Mouse (Mus musculus) midbrain, embryonic 14.5 days (tissue): Measurements from ENCODE around the gene Atg4c. TPM values are rescaled to one million over a fixed set of nuclear protein-coding genes. Genes with fewer than 3 reads are reported as not detected.

Source experiments
- ATAC-seq: fragments of 200-750 bp; cut with Nextera tagmentation; 2 replicates; pipeline ENCODE4 v1.8.0; 2017; ENCODE audit warnings: moderate number of reproducible peaks, moderate library complexity; ENCODE audit not compliant: low FRiP score, low TSS enrichment
- DNase-seq: peaks from one replicate; pipeline ENCODE4 v3.0.0-alpha.2; 2015
- H3K27ac ChIP-seq: fragments of 300-500 bp; sonication (generic); replicated peaks from 2 replicates; pipeline ENCODE4 v1.5.1; 2014; ENCODE audit warnings: mild to moderate bottlenecking, low read depth, low read length, moderate library complexity
- H3K27me3 ChIP-seq: fragments of 300-500 bp; sonication (generic); 2 replicates; pipeline ENCODE4 v1.6.1; 2014; ENCODE audit warnings: low read length, control low read depth, mixed read lengths; ENCODE audit not compliant: control insufficient read depth, insufficient read depth
- H3K36me3 ChIP-seq: fragments of 300-500 bp; sonication (generic); 2 replicates; pipeline ENCODE4 v1.6.1; 2014; ENCODE audit warnings: low read length, control low read depth; ENCODE audit not compliant: control insufficient read depth, insufficient read depth
- H3K4me1 ChIP-seq: fragments of 300-500 bp; sonication (generic); 2 replicates; pipeline ENCODE4 v1.6.1; 2014; ENCODE audit warnings: mild to moderate bottlenecking, antibody characterized with exemption, low read length, control low read depth; ENCODE audit not compliant: control insufficient read depth, insufficient read depth
- H3K4me2 ChIP-seq: fragments of 300-500 bp; sonication (generic); 2 replicates; pipeline ENCODE4 v1.6.1; 2014; ENCODE audit warnings: mild to moderate bottlenecking, low read length, moderate library complexity
- H3K4me3 ChIP-seq: fragments of 300-500 bp; sonication (generic); replicated peaks from 2 replicates; pipeline ENCODE4 v1.5.1; 2014; ENCODE audit warnings: low read depth, low read length
- H3K9ac ChIP-seq: fragments of 300-500 bp; sonication (generic); replicated peaks from 2 replicates; pipeline ENCODE4 v1.6.1; 2014; ENCODE audit warnings: mild to moderate bottlenecking, low read length, moderate library complexity
- H3K9me3 ChIP-seq: fragments of 300-500 bp; sonication (generic); 2 replicates; pipeline ENCODE4 v1.6.1; 2016; ENCODE audit warnings: low read length, control low read depth, mixed read lengths; ENCODE audit not compliant: control insufficient read depth
- WGBS: fragments of 180-500 bp; shearing (Covaris S2); extraction: QIAGEN DNeasy Blood & Tissue Kit; methylation state at CpG from one replicate; pipeline ENCODE4 v1.1.7; 2014; 5-methylcytosine and 5-hydroxymethylcytosine counted together
- polyA plus RNA-seq: library from polyadenylated mRNA; unstranded; fragments of >200 nt; fragmentation: Nextera tagmentation; extraction: Ambion mirVana; gene quantifications from 2 replicates; pipeline ENCODE4 v1.2.1, GENCODE M21; 2014

Gene Atg4c
- polyA plus RNA-seq, 1 experiment from 2014 or later, result 17.8 TPM

DNA sequence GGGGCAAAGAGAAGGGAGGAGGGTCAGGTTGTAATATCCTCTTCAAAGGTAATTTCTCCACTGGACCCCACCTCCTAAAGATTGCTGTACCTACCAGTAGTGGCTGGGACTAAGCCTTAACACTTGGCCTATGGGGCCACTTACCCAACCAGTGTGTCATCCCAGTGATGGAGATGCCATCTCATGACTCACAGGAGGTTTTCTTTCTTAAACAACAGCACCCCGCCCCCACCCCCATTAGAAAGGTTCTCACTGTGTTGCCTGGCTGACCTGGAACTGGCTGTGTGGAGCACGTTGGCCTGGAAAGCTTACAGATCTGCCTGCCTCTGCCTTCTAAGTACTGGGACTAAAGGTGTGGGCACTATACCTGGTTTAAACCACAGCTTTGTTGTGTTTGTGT lies 69.5 kb downstream of the Atg4c start:
- H3K27ac ChIP-seq, result no peak overlapping the region
- no peak overlapping the region for H3K4me2 ChIP-seq
- no peaks in the 10 kb centered on the region for H3K27me3 ChIP-seq
- ATAC-seq (no peak), DNase-seq (no peak)
- H3K4me3 ChIP-seq, result no peak overlapping the region
- H3K9me3 ChIP-seq, result no peaks in the 10 kb centered on the region
- no peaks in the 10 kb centered on the region for H3K36me3 ChIP-seq
- WGBS, result 89% methylated on average over 2 of the region's 2 CpGs
- H3K9ac ChIP-seq, result no peak overlapping the region
- H3K4me1 ChIP-seq, result no peaks in the 10 kb centered on the region; the same call in 1 of the 2 replicates

DNA sequence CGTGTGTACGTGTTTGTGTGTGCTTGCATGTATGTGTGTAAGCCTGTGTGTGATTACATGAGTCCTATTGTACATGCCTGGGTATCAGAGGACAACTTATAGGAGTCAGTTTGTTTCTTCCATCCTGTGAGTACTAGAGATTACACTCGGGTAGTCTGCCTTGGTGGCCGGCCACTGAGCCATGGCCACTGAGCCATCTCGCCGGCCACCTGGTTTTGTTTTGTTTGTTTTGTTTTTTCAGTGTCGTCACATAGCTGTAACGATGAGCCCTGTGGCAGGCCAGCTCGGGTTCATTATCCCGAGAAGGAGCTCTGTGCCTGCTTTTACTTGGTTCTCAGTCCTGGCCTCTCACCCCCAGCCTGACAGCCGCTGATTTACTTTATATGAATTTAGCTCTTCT lies 69.9 kb downstream of the Atg4c start:
- H3K36me3 ChIP-seq, result no peaks in the 10 kb centered on the region
- WGBS, result 69% methylated on average over 11 of the region's 11 CpGs
- no peaks in the 10 kb centered on the region for H3K9me3 ChIP-seq
- no peak overlapping the region for H3K9ac ChIP-seq
- H3K4me3 ChIP-seq, result no peak overlapping the region
- no peak for DNase-seq
- no peak overlapping the region for H3K4me2 ChIP-seq
- no peak for ATAC-seq
- H3K4me1 ChIP-seq, result no peaks in the 10 kb centered on the region; the same call in 1 of the 2 replicates
- H3K27ac ChIP-seq, result no peak overlapping the region
- H3K27me3 ChIP-seq, result no peaks in the 10 kb centered on the region

DNA sequence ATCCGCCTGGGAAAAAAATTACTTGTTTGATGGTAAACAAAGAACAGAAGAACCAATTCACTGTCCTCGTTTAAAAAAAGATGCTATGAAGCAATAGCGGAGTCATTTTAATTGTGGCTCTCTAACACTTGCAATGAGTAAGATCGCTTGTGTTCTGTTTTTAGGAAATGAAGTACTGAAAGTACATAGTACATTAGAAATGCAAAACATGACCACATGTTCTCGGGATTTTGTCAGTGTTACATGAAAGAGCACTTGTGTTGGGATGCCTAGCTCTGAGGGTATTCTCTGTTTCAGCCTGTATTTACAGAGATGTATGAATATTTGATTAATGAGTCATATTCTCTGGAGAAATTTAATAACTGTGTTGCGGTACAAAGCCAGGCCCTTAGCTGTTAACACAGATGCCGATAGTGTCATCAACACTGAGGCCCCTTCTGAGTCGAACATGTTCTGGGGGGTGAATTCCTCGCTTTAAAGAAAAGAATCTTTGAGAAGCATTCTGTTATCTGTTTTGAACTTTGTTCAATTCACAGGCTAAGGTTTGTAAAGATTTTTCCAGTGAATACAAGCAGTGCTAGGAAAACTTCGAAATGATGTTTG lies 73.2 kb downstream of the Atg4c start:
- Histone ChIP-seq H3K4me3 (no peak overlapping the region), H3K4me2 (no peak overlapping the region), H3K9ac (no peak overlapping the region), H3K36me3 (peaks cover 3% of the 10 kb centered on the region; the same call in 1 of the 2 replicates), H3K27me3 (no peaks in the 10 kb centered on the region), H3K27ac (no peak overlapping the region), H3K4me1 (peaks cover 2% of the 10 kb centered on the region; the same call in 1 of the 2 replicates), H3K9me3 (no peaks in the 10 kb centered on the region)
- WGBS, result 69% methylated on average over 10 of the region's 10 CpGs
- no peak for ATAC-seq
- DNase-seq, result peak; percentile 15

DNA sequence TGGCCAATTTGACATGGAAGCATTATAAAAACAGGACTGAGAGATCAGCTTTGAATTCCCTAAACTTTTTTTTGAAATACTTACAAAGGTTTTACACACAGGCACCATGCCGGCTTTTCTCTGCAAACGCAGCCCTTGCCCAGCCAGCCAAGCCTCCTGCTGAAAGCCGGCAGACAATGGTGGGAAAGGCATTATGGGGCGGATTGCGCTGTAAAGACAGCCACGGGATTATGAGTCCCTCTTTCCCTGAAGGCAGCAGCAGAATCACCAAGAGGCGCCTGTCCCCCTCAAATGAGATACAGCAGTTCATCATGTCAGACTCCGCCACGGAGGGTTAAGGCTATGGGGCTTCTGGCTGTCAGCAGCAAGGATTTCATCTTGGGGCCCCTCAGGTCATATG lies 79.1 kb downstream of the Atg4c start:
- under 1% methylated on average over 9 of the region's 9 CpGs for WGBS
- Histone ChIP-seq H3K27ac (peak overlapping the region; percentile 58), H3K4me3 (no peak overlapping the region), H3K4me2 (peak overlapping the region; percentile 40), H3K27me3 (no peaks in the 10 kb centered on the region), H3K9ac (0 out of 2 replicates have a peak overlapping the region, but pooled peaks have one; percentile 4), H3K36me3 (peaks cover 3% of the 10 kb centered on the region; the same call in 1 of the 2 replicates), H3K4me1 (peaks cover 4% of the 10 kb centered on the region; the same call in 1 of the 2 replicates), H3K9me3 (no peaks in the 10 kb centered on the region)
- peak; percentile 64; the same call in 1 of the 2 replicates for ATAC-seq
- peak; percentile 77 for DNase-seq

DNA sequence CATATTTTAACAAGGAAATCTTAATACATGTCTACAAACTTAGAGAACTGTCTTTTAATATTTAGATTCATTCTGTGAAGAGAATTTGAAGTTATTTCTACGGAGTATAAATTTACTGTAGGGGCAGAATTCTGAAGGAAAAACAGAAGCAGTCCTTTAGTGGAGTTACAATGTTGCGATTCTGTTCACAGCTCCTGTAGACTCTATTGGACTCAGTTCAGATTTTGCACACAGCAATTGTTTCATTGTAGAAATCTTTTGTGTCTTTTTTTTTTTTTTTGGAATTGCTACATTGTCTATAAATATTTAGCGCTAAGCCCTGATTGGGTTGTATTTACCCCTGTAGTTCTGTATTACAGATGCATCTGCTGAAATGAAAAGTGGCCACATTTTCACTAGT lies 79.7 kb downstream of the Atg4c start:
- ATAC-seq, result no peak

DNA sequence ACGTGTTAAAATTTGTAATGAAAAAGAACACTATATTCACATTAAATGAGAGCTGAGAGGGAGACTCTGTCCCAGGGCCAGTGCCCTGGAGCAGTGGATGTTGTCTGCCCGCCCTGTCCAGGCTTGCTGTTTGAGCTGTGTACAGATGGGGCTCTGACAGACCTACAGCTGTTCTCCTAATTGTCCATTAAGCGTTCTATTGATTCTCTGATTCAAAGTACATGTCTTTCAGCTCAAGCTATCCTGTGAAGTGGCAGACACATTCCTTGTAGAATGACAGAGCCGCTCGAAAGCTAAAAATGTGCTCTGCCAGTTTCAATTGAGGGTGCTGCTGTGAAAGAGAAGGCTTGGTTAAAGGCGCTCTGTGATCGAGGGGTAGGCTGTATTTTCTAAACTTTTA lies 80.2 kb downstream of the Atg4c start:
- Histone ChIP-seq H3K27me3 (no peaks in the 10 kb centered on the region), H3K9ac (no peak overlapping the region), H3K4me3 (no peak overlapping the region), H3K9me3 (no peaks in the 10 kb centered on the region), H3K4me2 (no peak overlapping the region), H3K27ac (no peak overlapping the region), H3K36me3 (peaks cover 3% of the 10 kb centered on the region; the same call in 1 of the 2 replicates), H3K4me1 (peaks cover 4% of the 10 kb centered on the region; the same call in 1 of the 2 replicates)
- peak; percentile 40 for DNase-seq
- no peak; the same call in 1 of the 2 replicates for ATAC-seq
- 28% methylated on average over 7 of the region's 7 CpGs for WGBS

More for the DNA sequence above, 79.7 kb downstream of the Atg4c start:
- peaks cover 4% of the 10 kb centered on the region; the same call in 1 of the 2 replicates for H3K4me1 ChIP-seq
- no peaks in the 10 kb centered on the region for H3K9me3 ChIP-seq
- H3K27me3 ChIP-seq, result no peaks in the 10 kb centered on the region
- no peak overlapping the region for H3K4me3 ChIP-seq
- 80% methylated on average over 3 of the region's 3 CpGs for WGBS
- no peak overlapping the region for H3K4me2 ChIP-seq
- no peak overlapping the region for H3K9ac ChIP-seq
- H3K36me3 ChIP-seq, result peaks cover 3% of the 10 kb centered on the region; the same call in 1 of the 2 replicates
- no peak overlapping the region for H3K27ac ChIP-seq
- no peak for DNase-seq

DNA sequence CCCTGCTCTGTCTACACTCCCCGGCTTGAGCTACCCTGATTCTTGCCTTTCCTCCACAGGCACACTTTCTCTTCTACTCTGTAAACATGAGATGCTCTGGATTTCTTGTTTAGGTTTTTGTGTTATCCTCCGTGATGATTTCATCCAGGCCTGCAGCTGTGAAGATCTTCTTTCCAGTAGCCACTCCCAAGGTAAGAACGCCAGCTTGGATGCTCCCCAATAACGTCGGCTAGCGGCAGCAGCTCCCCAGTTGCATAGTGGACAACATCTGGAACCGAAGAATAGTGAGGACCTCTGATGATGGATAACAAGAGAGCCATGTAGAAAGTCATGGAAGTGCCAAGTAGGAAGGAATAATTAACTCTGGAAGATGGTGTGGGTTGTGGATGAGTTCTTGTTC lies 85.1 kb downstream of the Atg4c start:
- Histone ChIP-seq H3K4me1 (no peaks in the 10 kb centered on the region), H3K27me3 (no peaks in the 10 kb centered on the region), H3K9me3 (no peaks in the 10 kb centered on the region), H3K4me3 (no peak overlapping the region), H3K9ac (no peak overlapping the region), H3K36me3 (no peaks in the 10 kb centered on the region), H3K27ac (no peak overlapping the region), H3K4me2 (no peak overlapping the region)
- DNase-seq (no peak), ATAC-seq (no peak)
- WGBS, result 94% methylated on average over 7 of the region's 7 CpGs

DNA sequence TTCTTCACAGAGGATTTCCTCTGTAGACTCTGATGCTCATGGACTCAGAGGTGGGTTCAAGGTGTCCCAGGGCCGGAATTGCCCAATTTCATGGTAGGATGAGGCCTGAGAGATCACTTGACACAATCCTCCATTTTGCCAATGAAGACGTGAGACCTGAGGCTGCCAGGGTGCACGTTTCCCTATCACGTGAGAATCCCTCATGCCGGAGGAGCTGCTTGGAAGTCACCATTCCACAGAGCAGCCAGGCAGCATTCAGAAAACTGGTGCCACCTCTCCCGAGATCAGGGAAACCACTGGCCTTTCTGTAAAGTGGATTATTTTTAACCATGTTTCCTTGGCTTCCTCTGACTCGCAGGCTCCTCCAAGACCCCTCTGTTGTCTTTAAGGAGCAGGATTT lies 88.0 kb downstream of the Atg4c start:
- no peak for DNase-seq
- H3K27ac ChIP-seq, result no peak overlapping the region
- no peak overlapping the region for H3K4me3 ChIP-seq
- 89% methylated on average over 7 of the region's 7 CpGs for WGBS
- no peaks in the 10 kb centered on the region for H3K36me3 ChIP-seq
- no peaks in the 10 kb centered on the region for H3K27me3 ChIP-seq
- H3K4me2 ChIP-seq, result no peak overlapping the region
- no peak for ATAC-seq
- no peak overlapping the region for H3K9ac ChIP-seq
- H3K4me1 ChIP-seq, result no peaks in the 10 kb centered on the region
- no peaks in the 10 kb centered on the region for H3K9me3 ChIP-seq

DNA sequence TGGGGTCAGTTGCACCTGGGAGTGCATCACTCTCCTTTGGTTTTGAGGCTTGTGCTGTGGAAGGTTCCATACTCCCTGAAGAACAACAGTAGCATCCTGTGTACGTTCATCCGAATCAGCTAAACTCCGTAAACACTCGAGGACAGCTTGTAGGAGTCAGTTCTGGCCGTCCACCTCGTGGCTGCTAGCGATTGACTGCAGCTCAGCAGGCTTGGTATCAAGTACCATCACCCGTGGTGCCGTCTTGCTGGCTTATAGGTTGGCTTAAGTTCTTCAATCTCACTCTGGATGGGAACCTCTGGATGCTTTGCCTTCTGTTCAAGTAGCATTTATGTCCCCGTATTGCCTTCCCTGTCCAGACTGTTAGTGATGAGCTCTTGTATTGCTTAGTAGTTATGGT lies 95.6 kb downstream of the Atg4c start:
- H3K9ac ChIP-seq, result no peak overlapping the region
- no peak for ATAC-seq
- H3K4me2 ChIP-seq, result no peak overlapping the region
- no peaks in the 10 kb centered on the region for H3K4me1 ChIP-seq
- no peak for DNase-seq
- no peaks in the 10 kb centered on the region for H3K36me3 ChIP-seq
- H3K9me3 ChIP-seq, result no peaks in the 10 kb centered on the region
- no peak overlapping the region for H3K4me3 ChIP-seq
- no peaks in the 10 kb centered on the region for H3K27me3 ChIP-seq
- 90% methylated on average over 10 of the region's 10 CpGs for WGBS
- H3K27ac ChIP-seq, result no peak overlapping the region
